Mouse (Mus musculus): ENCODE measurements around the gene Ankrd54. TPM values are rescaled to one million over a fixed set of nuclear protein-coding genes. Genes with fewer than 3 reads are reported as not detected.

Ankrd54 gene
- total and polyA plus RNA-seq, 2 experiments from 2014 or later: 45.5 to 53.5 TPM

GRCm38 (mm10) chr15:79052366-79052765 is 10.3 kb downstream of the Ankrd54 start:
- peaks cover 40% of the 10 kb centered on the region for H3K36me3 ChIP-seq (ENCODE audit: insufficient read depth, low read length)
- no peaks in the 10 kb centered on the region for H3K9me3 ChIP-seq (ENCODE audit: low read length)
- no peak for TF ChIP-seq CTCF (IDR thresholded peaks at IDR 0.05)
- WGBS: 89% methylated on average over 2 of the region's 2 CpGs
- no peaks in the 10 kb centered on the region for H3K27me3 ChIP-seq (ENCODE audit: insufficient read depth, low read length)
- H3K4me2 ChIP-seq (ENCODE audit: low read depth, low read length, poor library complexity, severe bottlenecking): no peak overlapping the region
- H3K4me3 ChIP-seq (ENCODE audit: low read depth, low read length): no peak overlapping the region
- DNase-seq (ENCODE audit: low spot score) (no peak), ATAC-seq (ENCODE audit: low FRiP score) (no peak)
- H3K4me1 ChIP-seq (ENCODE audit: insufficient read depth, low read length): no peaks in the 10 kb centered on the region
- no peak overlapping the region for H3K27ac ChIP-seq (ENCODE audit: low read depth, low read length)
- 0 out of 2 replicates have a peak overlapping the region, but pooled peaks have one; percentile 8 for H3K9ac ChIP-seq (replicated peaks; ENCODE audit: low read length, poor library complexity, severe bottlenecking)

- Histone ChIP-seq H3K9me3 (ENCODE audit: low read length) (no peaks in the 10 kb centered on the region), H3K4me2 (ENCODE audit: low read depth, low read length, poor library complexity, severe bottlenecking) (no peak overlapping the region), H3K4me1 (ENCODE audit: insufficient read depth, low read length) (no peaks in the 10 kb centered on the region), H3K4me3 (ENCODE audit: low read depth, low read length) (no peak overlapping the region), H3K27me3 (ENCODE audit: insufficient read depth, low read length) (no peaks in the 10 kb centered on the region), H3K9ac (replicated peaks; ENCODE audit: low read length, poor library complexity, severe bottlenecking) (no peak overlapping the region), H3K36me3 (ENCODE audit: insufficient read depth, low read length) (peaks cover 40% of the 10 kb centered on the region), H3K27ac (ENCODE audit: low read depth, low read length) (no peak overlapping the region)
- TF ChIP-seq CTCF (IDR thresholded peaks at IDR 0.05): no peak
- DNase-seq (ENCODE audit: low spot score) (no peak), ATAC-seq (ENCODE audit: low FRiP score) (no peak)
- WGBS: 76% methylated on average over 13 of the region's 13 CpGs
These were observed 11.0 kb downstream of the Ankrd54 start for GRCm38 (mm10) chr15:79051461-79052360.

GRCm38 (mm10) chr15:79050964-79051363 is 11.7 kb downstream of the Ankrd54 start:
- no peak for ATAC-seq (ENCODE audit: low FRiP score)
- H3K9ac ChIP-seq (replicated peaks; ENCODE audit: low read length, poor library complexity, severe bottlenecking): no peak overlapping the region
- no peak overlapping the region for H3K4me3 ChIP-seq (ENCODE audit: low read depth, low read length)
- H3K27me3 ChIP-seq (ENCODE audit: insufficient read depth, low read length): no peaks in the 10 kb centered on the region
- no peak overlapping the region for H3K4me2 ChIP-seq (ENCODE audit: low read depth, low read length, poor library complexity, severe bottlenecking)
- no peaks in the 10 kb centered on the region for H3K4me1 ChIP-seq (ENCODE audit: insufficient read depth, low read length)
- WGBS: 84% methylated on average over 2 of the region's 2 CpGs
- peaks cover 32% of the 10 kb centered on the region for H3K36me3 ChIP-seq (ENCODE audit: insufficient read depth, low read length)
- H3K9me3 ChIP-seq (ENCODE audit: low read length): no peaks in the 10 kb centered on the region
- TF ChIP-seq CTCF (IDR thresholded peaks at IDR 0.05): no peak
- no peak for DNase-seq (ENCODE audit: low spot score)
- no peak overlapping the region for H3K27ac ChIP-seq (ENCODE audit: low read depth, low read length)

- WGBS: 61% methylated on average over 9 of the region's 9 CpGs
- H3K4me2 ChIP-seq (ENCODE audit: low read depth, low read length, poor library complexity, severe bottlenecking): no peak overlapping the region
- H3K4me3 ChIP-seq (ENCODE audit: low read depth, low read length): no peak overlapping the region
- no peaks in the 10 kb centered on the region for H3K4me1 ChIP-seq (ENCODE audit: insufficient read depth, low read length)
- no peak overlapping the region for H3K9ac ChIP-seq (replicated peaks; ENCODE audit: low read length, poor library complexity, severe bottlenecking)
- H3K36me3 ChIP-seq (ENCODE audit: insufficient read depth, low read length): peaks cover 26% of the 10 kb centered on the region
- no peak for DNase-seq (ENCODE audit: low spot score)
- H3K27me3 ChIP-seq (ENCODE audit: insufficient read depth, low read length): no peaks in the 10 kb centered on the region
- H3K27ac ChIP-seq (ENCODE audit: low read depth, low read length): no peak overlapping the region
- TF ChIP-seq CTCF (IDR thresholded peaks at IDR 0.05): no peak
- H3K9me3 ChIP-seq (ENCODE audit: low read length): no peaks in the 10 kb centered on the region
- ATAC-seq (ENCODE audit: low FRiP score): 0 out of 2 replicates have a peak, but pooled peaks have one; percentile 24
These were observed 12.4 kb downstream of the Ankrd54 start for GRCm38 (mm10) chr15:79050160-79050845.

- H3K27me3 ChIP-seq (ENCODE audit: insufficient read depth, low read length): peaks cover 4% of the 10 kb centered on the region; the same call in 1 of the 2 replicates
- no peak overlapping the region for H3K27ac ChIP-seq (ENCODE audit: low read depth, low read length)
- WGBS: 68% methylated on average over 4 of the region's 4 CpGs
- no peak overlapping the region for H3K4me2 ChIP-seq (ENCODE audit: low read depth, low read length, poor library complexity, severe bottlenecking)
- H3K36me3 ChIP-seq (ENCODE audit: insufficient read depth, low read length): peaks cover 5% of the 10 kb centered on the region
- H3K4me1 ChIP-seq (ENCODE audit: insufficient read depth, low read length): no peaks in the 10 kb centered on the region
- no peak for DNase-seq (ENCODE audit: low spot score)
- no peaks in the 10 kb centered on the region for H3K9me3 ChIP-seq (ENCODE audit: low read length)
- no peak for ATAC-seq (ENCODE audit: low FRiP score)
- no peak overlapping the region for H3K4me3 ChIP-seq (ENCODE audit: low read depth, low read length)
- H3K9ac ChIP-seq (replicated peaks; ENCODE audit: low read length, poor library complexity, severe bottlenecking): no peak overlapping the region
- TF ChIP-seq CTCF (IDR thresholded peaks at IDR 0.05): no peak
These were observed 14.5 kb downstream of the Ankrd54 start for GRCm38 (mm10) chr15:79048186-79048585.

GRCm38 (mm10) chr15:79044837-79045236 is 17.9 kb downstream of the Ankrd54 start:
- Histone ChIP-seq H3K4me1 (ENCODE audit: insufficient read depth, low read length) (no peaks in the 10 kb centered on the region), H3K36me3 (ENCODE audit: insufficient read depth, low read length) (no peaks in the 10 kb centered on the region), H3K9ac (replicated peaks; ENCODE audit: low read length, poor library complexity, severe bottlenecking) (no peak overlapping the region), H3K4me3 (ENCODE audit: low read depth, low read length) (no peak overlapping the region), H3K9me3 (ENCODE audit: low read length) (no peaks in the 10 kb centered on the region), H3K27ac (ENCODE audit: low read depth, low read length) (no peak overlapping the region), H3K4me2 (ENCODE audit: low read depth, low read length, poor library complexity, severe bottlenecking) (no peak overlapping the region), H3K27me3 (ENCODE audit: insufficient read depth, low read length) (peaks cover 17% of the 10 kb centered on the region)
- DNase-seq (ENCODE audit: low spot score) (no peak), ATAC-seq (ENCODE audit: low FRiP score) (no peak)
- TF ChIP-seq CTCF (IDR thresholded peaks at IDR 0.05): no peak
- 22% methylated on average over 4 of the region's 4 CpGs for WGBS

All from midbrain, postnatal 0 days (tissue).